Mouse (Mus musculus): ENCODE measurements around the gene Sp6. TPM values are rescaled to one million over a fixed set of nuclear protein-coding genes. Genes with fewer than 3 reads are reported as not detected.

Sp6 gene
- total and polyA plus RNA-seq, 3 experiments = 10.1 to 65.5 (median 18.4) TPM

DNA sequence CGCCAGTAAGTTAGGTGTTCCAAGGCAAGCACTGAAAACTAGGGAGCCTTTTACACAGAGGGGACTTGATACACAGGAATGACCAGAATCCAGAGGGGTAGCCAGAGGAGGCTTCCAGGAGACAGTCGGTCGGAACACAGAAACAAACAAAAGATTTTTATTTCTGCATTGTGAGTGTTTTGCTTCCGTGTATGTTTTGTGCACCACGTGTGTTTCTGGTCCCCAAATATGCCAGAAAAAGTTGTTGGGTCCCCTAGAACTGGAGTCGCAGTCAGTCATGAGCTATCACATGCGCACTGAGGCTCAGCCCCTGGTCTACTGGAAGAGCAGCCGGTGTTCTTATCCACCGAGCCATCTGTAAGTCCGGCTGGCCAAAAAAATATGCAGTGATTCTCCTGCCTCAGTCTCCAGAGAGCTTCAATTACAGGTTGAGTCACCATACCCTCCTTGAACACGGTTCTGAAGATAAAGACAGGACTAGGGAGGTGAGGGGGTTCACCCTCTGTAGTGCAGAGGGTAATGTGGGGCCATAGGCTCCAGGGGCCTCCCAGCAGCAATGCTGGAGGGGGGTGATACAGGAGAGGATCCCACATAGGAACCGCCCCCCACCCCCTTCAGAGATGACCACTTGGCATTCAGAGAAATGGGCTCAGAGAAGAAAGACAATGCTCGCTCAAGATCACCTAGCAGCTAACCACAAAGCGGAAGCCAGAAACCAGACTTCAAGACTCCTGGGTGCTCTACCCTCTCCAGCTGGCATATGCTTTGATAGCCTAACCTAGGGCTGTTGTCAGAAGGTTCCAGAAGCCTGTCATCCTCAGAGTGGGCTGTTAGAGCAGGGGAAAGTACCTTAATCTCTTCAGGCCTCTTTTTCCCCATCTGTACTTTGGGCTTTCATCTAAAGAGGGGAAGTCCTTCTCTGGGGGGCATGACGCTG is 17.1 kb upstream of the Sp6 start:
- DNase-seq (ENCODE audit: extremely low read depth) = peak; percentile 99
- peak; percentile 78 for TF ChIP-seq ZNF384 (IDR thresholded peaks at IDR 0.05; ENCODE audit: low read depth, low read length)
- TF ChIP-seq UBTF (IDR thresholded peaks at IDR 0.05; ENCODE audit: low read depth, low read length) = peak; percentile 57; the same call in 1 of the 2 replicates
- TF ChIP-seq IRF4 (IDR thresholded peaks at IDR 0.05; ENCODE audit: low read depth, low read length) = peak; percentile 81
- 0 out of 2 replicates have a peak, but pooled peaks have one; percentile 72 for TF ChIP-seq MAFK (IDR thresholded peaks at IDR 0.05; ENCODE audit: insufficient replicate concordance, low read length)
- no peak for TF ChIP-seq ZKSCAN1 (IDR thresholded peaks at IDR 0.05; ENCODE audit: borderline replicate concordance, low read depth, low read length)
- TF ChIP-seq TBP (conservative IDR thresholded peaks at IDR 0.05; ENCODE audit: low read depth, low read length) = peak; percentile 46
- TF ChIP-seq SMC3 (IDR thresholded peaks at IDR 0.05; ENCODE audit: low read depth, low read length) = peak; percentile 22
- peak; percentile 91 for TF ChIP-seq ETS1 (conservative IDR thresholded peaks at IDR 0.05; ENCODE audit: low read depth, low read length)
- no peak; the same call in none of the 2 replicates for TF ChIP-seq RAD21 (IDR thresholded peaks at IDR 0.05; ENCODE audit: low read depth, low read length)
- TF ChIP-seq CHD2 (IDR thresholded peaks at IDR 0.05; ENCODE audit: low read length) = peak; percentile 88
- no peak; the same call in none of the 2 replicates for TF ChIP-seq ZMIZ1 (IDR thresholded peaks at IDR 0.05; ENCODE audit: low read depth, low read length)
- peak; percentile 72; the same call in 1 of the 2 replicates for TF ChIP-seq MEF2A (IDR thresholded peaks at IDR 0.05; ENCODE audit: borderline replicate concordance, low read depth, low read length)
- peak; percentile 70 for TF ChIP-seq POLR2A (IDR thresholded peaks at IDR 0.05; ENCODE audit: low read depth, low read length)
- peak; percentile 94; the same call in 1 of the 2 replicates for TF ChIP-seq SIN3A (IDR thresholded peaks at IDR 0.05; ENCODE audit: low read length)
- TF ChIP-seq NELFE (IDR thresholded peaks at IDR 0.05; ENCODE audit: low read depth, low read length) = peak; percentile 69; the same call in 1 of the 2 replicates
- TF ChIP-seq CTCF (conservative IDR thresholded peaks at IDR 0.05 in 1 of 2, IDR thresholded peaks at IDR 0.05 in 1 of 2; ENCODE audit: low read depth in 2 of 2, low read length in 2 of 2) = no peak
- peak; percentile 83 for TF ChIP-seq RCOR1 (conservative IDR thresholded peaks at IDR 0.05; ENCODE audit: low read depth, low read length)
- 0 out of 2 replicates have a peak, but pooled peaks have one; percentile 65 for TF ChIP-seq JUND (conservative IDR thresholded peaks at IDR 0.05; ENCODE audit: low read depth, low read length)
- TF ChIP-seq GABPA (IDR thresholded peaks at IDR 0.05; ENCODE audit: insufficient replicate concordance, low read depth, low read length) = no peak
- TF ChIP-seq BHLHE40 (IDR thresholded peaks at IDR 0.05; ENCODE audit: low read depth, low read length) = peak; percentile 75
- 0 out of 2 replicates have a peak, but pooled peaks have one; percentile 2 for TF ChIP-seq USF2 (conservative IDR thresholded peaks at IDR 0.05; ENCODE audit: low read depth, low read length)
- TF ChIP-seq MAZ (IDR thresholded peaks at IDR 0.05; ENCODE audit: low read depth, low read length) = peak; percentile 92
- TF ChIP-seq POLR2AphosphoS2 (IDR thresholded peaks at IDR 0.05; ENCODE audit: low read depth, low read length) = no peak; the same call in none of the 2 replicates
- peak; percentile 94 for TF ChIP-seq TCF12 (IDR thresholded peaks at IDR 0.05; ENCODE audit: low read depth, low read length)
- TF ChIP-seq MXI1 (IDR thresholded peaks at IDR 0.05; ENCODE audit: low read depth, low read length) = peak; percentile 72
- peak; percentile 68 for TF ChIP-seq ELF1 (IDR thresholded peaks at IDR 0.05; ENCODE audit: low read depth, low read length)
- peak; percentile 84; the same call in 1 of the 2 replicates for TF ChIP-seq CHD1 (IDR thresholded peaks at IDR 0.05; ENCODE audit: low read depth, low read length)
- peak; percentile 85 for TF ChIP-seq NRF1 (IDR thresholded peaks at IDR 0.05; ENCODE audit: low read depth, low read length)
- peak; percentile 6; the same call in 1 of the 2 replicates for TF ChIP-seq HCFC1 (IDR thresholded peaks at IDR 0.05; ENCODE audit: low read depth, low read length)
- TF ChIP-seq E2F4 (IDR thresholded peaks at IDR 0.05; ENCODE audit: insufficient replicate concordance, low read depth, low read length) = 0 out of 2 replicates have a peak, but pooled peaks have one; percentile 15
- peak; percentile 80; the same call in 1 of the 2 replicates for TF ChIP-seq MYC (IDR thresholded peaks at IDR 0.05; ENCODE audit: low read depth, low read length)
- peak; percentile 88 for TF ChIP-seq MAX (IDR thresholded peaks at IDR 0.05; ENCODE audit: low read length)
- peak; percentile 37; the same call in 1 of the 2 replicates for TF ChIP-seq KAT2A (IDR thresholded peaks at IDR 0.05; ENCODE audit: insufficient replicate concordance, low read length)
- no peak for TF ChIP-seq PAX5 (IDR thresholded peaks at IDR 0.05; ENCODE audit: low read length)
- TF ChIP-seq ZC3H11A (IDR thresholded peaks at IDR 0.05; ENCODE audit: low read depth, low read length) = no peak
- peak; percentile 22 for TF ChIP-seq USF1 (IDR thresholded peaks at IDR 0.05; ENCODE audit: low read depth, low read length)
- no peak; the same call in none of the 2 replicates for TF ChIP-seq EP300 (IDR thresholded peaks at IDR 0.05; ENCODE audit: low read length)

More for the DNA sequence above, 17.1 kb upstream of the Sp6 start:
- Histone ChIP-seq H3K36me3 (replicated peaks in 1 of 2; ENCODE audit: control insufficient read depth in 1 of 2, insufficient read depth in 1 of 2, low read length in 1 of 2) (peaks cover 0 to 3% of the 10 kb centered on the region in 2 experiments), H3K4me2 (ENCODE audit: insufficient read depth, low read depth, poor library complexity, severe bottlenecking) (peak overlapping the region; percentile 73), H3K9ac (ENCODE audit: insufficient read depth, low read depth) (peak overlapping the region; percentile 91), H3K4me1 (ENCODE audit: control insufficient read depth in 1 of 2, insufficient read depth in 2 of 2) (peaks cover 53 to 90% of the 10 kb centered on the region in 2 experiments), H3K27me3 (replicated peaks) (no peaks in the 10 kb centered on the region), H3K9me3 (replicated peaks; ENCODE audit: low read length) (no peaks in the 10 kb centered on the region), H3K4me3 (replicated peaks in 1 of 3; ENCODE audit: low read depth in 2 of 3, low read length in 2 of 3, poor library complexity in 1 of 3) (peak overlapping the region; percentile 60 to 64 (median 60)), H3K79me2 (replicated peaks; ENCODE audit: control insufficient read depth, extremely low read depth, insufficient read depth, poor library complexity, severe bottlenecking) (no peaks in the 10 kb centered on the region), H3K27ac (ENCODE audit: insufficient read depth, low read depth) (peak overlapping the region; percentile 96)
- dilution Hi-C loops (cut with MboI; ENCODE audit: extremely low pct_ligation_motif_present, extremely low pct_unique_long_range_greater_than_20kb, low sequenced_read_pairs) = no loop called here
- in situ Hi-C loops (cut with MboI; ENCODE audit: low pct_ligation_motif_present, low pct_unique_long_range_greater_than_20kb, low sequenced_read_pairs) = no loop called here
